Mouse (Mus musculus) T-cell, adult 2 months (primary cell): ENCODE results near the gene Olfr1154.

Experiments used
- DNase-seq: peaks from one replicate; pipeline ENCODE4 v3.0.0; 2022; ENCODE audit warnings: low spot score

Gene Olfr1154

GRCm38 (mm10) chr2:87905066-87905465, at the start of gene Olfr1154:
TSS of gene Olfr1154 (minus strand) at chr2:87905166.
- DNase-seq: no peak

GRCm38 (mm10) chr2:87953000-87953399, 48.0 kb upstream of the Olfr1154 start, which contains the start of gene Olfr1156:
TSS of gene Olfr1156 (minus strand) at chr2:87953100.
- DNase-seq: no peak

GRCm38 (mm10) chr2:87945037-87945436, 40.1 kb upstream of the Olfr1154 start, which contains the start of gene Olfr1155:
TSS of gene Olfr1155 (minus strand) at chr2:87945137.
- DNase-seq: no peak

- DNase-seq: no peak
Measured at GRCm38 (mm10) chr2:87894662-87895061, 10.3 kb downstream of the Olfr1154 start, which contains the start of gene Olfr1153. TSS of gene Olfr1153 (plus strand) at chr2:87894962.

- DNase-seq: no peak
Measured at GRCm38 (mm10) chr2:87866192-87866591, 38.8 kb downstream of the Olfr1154 start, which contains the start of gene Olfr1152. TSS of gene Olfr1152 (plus strand) at chr2:87866492.

- no peak for DNase-seq
Measured at GRCm38 (mm10) chr2:87855562-87855961, 49.4 kb downstream of the Olfr1154 start, which contains the start of gene Olfr1151. TSS of gene Olfr1151 (plus strand) at chr2:87855862.
